Mouse (Mus musculus) layer of hippocampus, adult 9-10 months (tissue): ENCODE measurements around the gene Plxnc1.

Experiments used
- DNase-seq: peaks from one replicate; pipeline ENCODE4 v3.0.0; 2022; ENCODE audit warnings: low spot score

The Plxnc1 gene

GRCm38 (mm10) chr10:94741459-94741858 lies 203.2 kb downstream of the Plxnc1 start:
- no peak for DNase-seq
